Mouse (Mus musculus) adrenal gland, postnatal 25 days (tissue): ENCODE results near the gene Tmem174. TPM values are rescaled to one million over a fixed set of nuclear protein-coding genes. Genes with fewer than 3 reads are reported as not detected.

Experiments used
- DNase-seq: peaks from one replicate; pipeline ENCODE4 v3.0.0; 2021; ENCODE audit warnings: mixed read lengths
- long read RNA-seq: library from polyadenylated mRNA; stranded (forward); transcript quantifications from one replicate; pipeline ENCODE4 v2.0.0, GENCODE M21; 2021
- total RNA-seq: library from RNA; stranded (reverse); gene quantifications from 2 replicates; pipeline ENCODE4 v1.2.3, GENCODE M21; 2021

Gene Tmem174
- not detected in 2 replicates for total RNA-seq
- long read RNA-seq, result 0 reads

GRCm38 (mm10) chr13:98637145-98637544, at the start of gene Tmem174:
Gene Tmem174, minus strand, starts transcription at chr13:98637410.
- no peak for DNase-seq

- DNase-seq, result no peak
Observed at GRCm38 (mm10) chr13:98684144-98684900, 47.1 kb upstream of the Tmem174 start.

GRCm38 (mm10) chr13:98683412-98683811, 46.2 kb upstream of the Tmem174 start:
- DNase-seq, result no peak

- DNase-seq, result no peak
Observed at GRCm38 (mm10) chr13:98680470-98681060, 43.4 kb upstream of the Tmem174 start.

GRCm38 (mm10) chr13:98679631-98680041, 42.4 kb upstream of the Tmem174 start:
- DNase-seq, result no peak

GRCm38 (mm10) chr13:98679230-98679629, 42.0 kb upstream of the Tmem174 start:
- DNase-seq, result no peak

- DNase-seq, result no peak
Observed at GRCm38 (mm10) chr13:98673922-98674321, 36.7 kb upstream of the Tmem174 start.

- DNase-seq, result no peak
Observed at GRCm38 (mm10) chr13:98669296-98669695, 32.1 kb upstream of the Tmem174 start.

GRCm38 (mm10) chr13:98667316-98667715, 30.1 kb upstream of the Tmem174 start:
- DNase-seq, result no peak

GRCm38 (mm10) chr13:98665240-98665639, 28.0 kb upstream of the Tmem174 start:
- no peak for DNase-seq

GRCm38 (mm10) chr13:98662173-98662675, 25.0 kb upstream of the Tmem174 start:
- DNase-seq, result no peak

- no peak for DNase-seq
Observed at GRCm38 (mm10) chr13:98656034-98656471, 18.8 kb upstream of the Tmem174 start.

GRCm38 (mm10) chr13:98655346-98655745, 18.1 kb upstream of the Tmem174 start:
- no peak for DNase-seq

GRCm38 (mm10) chr13:98654129-98654939, 17.1 kb upstream of the Tmem174 start:
- DNase-seq, result no peak

GRCm38 (mm10) chr13:98652194-98652593, 15.0 kb upstream of the Tmem174 start:
- DNase-seq, result no peak

- no peak for DNase-seq
Observed at GRCm38 (mm10) chr13:98651228-98651977, 14.2 kb upstream of the Tmem174 start.

- DNase-seq, result no peak
Observed at GRCm38 (mm10) chr13:98647775-98648568, 10.8 kb upstream of the Tmem174 start.

- DNase-seq, result no peak
Observed at GRCm38 (mm10) chr13:98638507-98639166, 1.4 kb upstream of the Tmem174 start.

GRCm38 (mm10) chr13:98636571-98636970, 639 bp downstream of the Tmem174 start:
- DNase-seq, result no peak
